Mouse (Mus musculus) adipose tissue, adult 10 weeks (tissue): Measurements from ENCODE around the gene Csk. TPM values are rescaled to one million over a fixed set of nuclear protein-coding genes. Genes with fewer than 3 reads are reported as not detected.

Experiments
- polyA plus RNA-seq: library from polyadenylated mRNA; stranded (reverse); fragments of 350-450 nt; fragmentation: Illumina TruSeq; extraction: RNeasy Lipid Tissue Mini Kit (QIAGEN cat#74804); gene quantifications from one replicate; pipeline ENCODE4 v1.2.3, GENCODE M21; 2014; ENCODE audit warnings: low read depth, low replicate concordance

Csk gene
- polyA plus RNA-seq = 57.5 TPM

GRCm38 (mm10) chr9:57653283-57653682, at the start of gene Csk:
Gene Csk (minus strand): TSS chr9:57653631.

GRCm38 (mm10) chr9:57687751-57688150, 34.3 kb upstream of the Csk start, which contains the start of gene Cyp1a1:
Gene Cyp1a1 (plus strand): TSS chr9:57687928.

GRCm38 (mm10) chr9:57683520-57683919, 30.1 kb upstream of the Csk start, which contains the start of gene Cyp1a2:
Gene Cyp1a2 (minus strand): TSS chr9:57683703.

GRCm38 (mm10) chr9:57620674-57621073, 32.8 kb downstream of the Csk start, which contains the start of gene Lman1l:
Gene Lman1l (minus strand): TSS chr9:57620774.

GRCm38 (mm10) chr9:57606139-57606851, 47.1 kb downstream of the Csk start, which contains the start of gene Cplx3:
Gene Cplx3 (minus strand): TSS chr9:57606281.

GRCm38 (mm10) chr9:57589224-57590126, 64.0 kb downstream of the Csk start, which contains the start of gene Ulk3:
Gene Ulk3 (plus strand): TSS chr9:57589452.

Other genes with a start within 250 kb of the Csk start
- 44.1 TPM for gene Ppcdc, start 213.5 kb downstream of the Csk start, polyA plus RNA-seq
- gene Scamp5, start 185.6 kb downstream of the Csk start, polyA plus RNA-seq = 30.8 TPM
- 1.0 TPM for gene Rpp25, start 149.6 kb downstream of the Csk start, polyA plus RNA-seq
- 235 TPM for gene Cox5a, start 132.4 kb downstream of the Csk start, polyA plus RNA-seq
- 15.9 TPM for gene Fam219b, start 116.1 kb downstream of the Csk start, polyA plus RNA-seq
- gene Mpi, start 100.9 kb downstream of the Csk start, polyA plus RNA-seq = 43.3 TPM
- gene Scamp2, start 92.7 kb downstream of the Csk start, polyA plus RNA-seq = 70.5 TPM
- 35.0 TPM for gene Ulk3, start 64.2 kb downstream of the Csk start, polyA plus RNA-seq
- gene Cplx3, start 47.4 kb downstream of the Csk start, polyA plus RNA-seq = not detected
- gene Lman1l, start 32.9 kb downstream of the Csk start, polyA plus RNA-seq = not detected
- not detected for gene Cyp1a2, start 30.1 kb upstream of the Csk start, polyA plus RNA-seq
- 1.9 TPM for gene Cyp1a1, start 34.3 kb upstream of the Csk start, polyA plus RNA-seq
- gene Edc3, start 54.9 kb upstream of the Csk start, polyA plus RNA-seq = 11.7 TPM
- gene Clk3, start 112.2 kb upstream of the Csk start, polyA plus RNA-seq = 57.8 TPM
- gene Arid3b, start 183.2 kb upstream of the Csk start, polyA plus RNA-seq = 4.5 TPM